Mouse (Mus musculus): ENCODE measurements at regions not wholly inside any gene's neighbourhood (a gene's known extent, or its start where the extent isn't known, plus 50 kb on each side); places are given as distances from the start of the nearest gene placed in this dataset.
"Not testable (repeated sequence)": the region's sequence is repeated elsewhere in the genome, so short reads cannot be mapped to it uniquely, and the experiment has no call there.

DNA sequence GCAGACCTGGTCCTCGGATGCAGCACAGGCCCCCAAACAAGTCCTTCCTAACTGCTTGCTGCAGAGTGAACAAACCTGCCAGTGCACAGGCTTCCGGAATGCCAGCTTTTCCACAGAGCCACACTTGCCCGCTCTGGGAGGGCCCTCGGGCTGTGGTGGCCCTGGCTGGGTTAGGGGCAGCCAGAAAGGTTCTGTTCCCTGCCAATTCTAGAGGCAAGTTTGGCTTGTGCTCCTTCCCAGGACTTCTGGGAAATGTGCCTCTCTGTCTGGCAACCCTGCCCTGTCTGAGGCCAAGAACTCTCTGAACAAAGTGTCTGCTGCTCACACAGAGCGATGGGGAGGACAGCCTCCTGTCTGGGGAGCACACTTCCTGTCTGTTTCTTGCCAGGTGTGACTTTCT is 66.4 kb downstream of the Xrcc2 start:
- DNase-seq, result no peak

GRCm38 (mm10) chr5:25638097-25638496 is 67.5 kb downstream of the Xrcc2 start:
- DNase-seq, result no peak

DNA sequence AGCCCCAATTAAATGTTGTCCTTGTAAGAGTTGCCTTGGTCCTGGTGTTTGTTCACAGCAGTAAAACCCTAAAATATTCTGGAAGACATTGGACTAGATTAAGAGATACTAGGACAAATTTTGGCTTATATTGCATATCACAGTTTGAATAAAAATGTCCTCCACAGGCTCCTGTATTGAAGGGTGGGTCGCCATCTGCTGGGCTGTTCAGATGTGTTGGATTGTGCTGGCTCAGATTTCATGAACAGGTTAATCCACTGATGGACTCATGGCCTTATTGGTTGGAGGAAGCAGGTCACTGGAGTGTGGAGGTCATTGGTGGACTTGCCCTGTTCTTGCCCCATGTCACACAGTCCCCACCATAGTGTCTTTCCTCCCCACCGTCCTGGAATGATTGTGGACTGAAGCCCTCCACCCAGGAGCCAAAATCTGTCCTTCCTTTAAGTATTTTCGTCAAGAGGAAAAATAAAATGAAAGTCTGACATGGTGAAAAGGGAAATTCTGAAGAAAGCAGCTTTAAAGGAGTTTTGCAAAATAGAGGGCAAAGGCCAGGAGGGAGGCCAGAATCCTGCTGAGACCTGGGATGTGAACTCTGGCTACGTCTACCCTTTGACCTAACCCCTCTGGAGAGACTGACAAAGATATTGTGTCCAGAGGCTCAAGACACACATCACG is 72.6 kb downstream of the Xrcc2 start:
- no peak for DNase-seq

DNA sequence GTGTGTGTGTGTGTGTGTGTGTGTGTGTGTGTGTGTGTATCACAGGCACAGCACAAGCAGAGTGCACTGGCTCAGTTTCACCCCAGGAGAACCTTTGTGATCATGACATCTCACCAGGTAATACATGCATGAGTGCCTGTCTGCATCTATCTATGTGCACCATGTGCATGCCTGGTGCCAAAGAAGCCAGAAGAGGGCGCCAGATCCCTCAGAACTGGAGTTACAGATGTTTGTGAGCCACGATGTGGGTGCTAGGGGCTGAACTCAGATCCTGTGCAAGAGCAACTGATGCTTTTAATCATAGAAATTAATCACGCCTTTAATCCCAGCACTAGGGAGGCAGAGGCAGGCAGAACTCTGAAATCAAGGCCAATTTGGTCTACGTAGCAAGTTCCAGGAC is 75.9 kb downstream of the Xrcc2 start:
- DNase-seq, result no peak

DNA sequence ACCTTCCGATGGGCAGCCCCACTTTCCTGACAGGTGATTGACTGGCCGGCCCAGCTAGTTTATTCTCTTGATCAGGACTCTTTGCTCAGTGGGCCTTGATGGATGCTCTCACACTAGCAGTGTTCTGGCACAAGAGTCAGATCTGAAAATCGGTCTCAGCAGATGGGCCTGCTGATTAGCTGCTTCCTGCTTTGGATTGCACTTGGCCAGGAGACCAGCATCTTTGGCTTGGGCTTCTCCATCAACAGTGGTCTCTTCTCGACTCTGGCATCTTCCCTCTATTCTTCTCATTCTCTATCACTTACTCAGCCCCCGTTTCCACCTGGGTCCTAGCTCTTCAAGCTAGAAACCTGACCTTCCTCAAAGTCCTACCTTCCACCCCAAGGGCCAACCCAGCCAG is 77.1 kb downstream of the Xrcc2 start:
- DNase-seq, result no peak

DNA sequence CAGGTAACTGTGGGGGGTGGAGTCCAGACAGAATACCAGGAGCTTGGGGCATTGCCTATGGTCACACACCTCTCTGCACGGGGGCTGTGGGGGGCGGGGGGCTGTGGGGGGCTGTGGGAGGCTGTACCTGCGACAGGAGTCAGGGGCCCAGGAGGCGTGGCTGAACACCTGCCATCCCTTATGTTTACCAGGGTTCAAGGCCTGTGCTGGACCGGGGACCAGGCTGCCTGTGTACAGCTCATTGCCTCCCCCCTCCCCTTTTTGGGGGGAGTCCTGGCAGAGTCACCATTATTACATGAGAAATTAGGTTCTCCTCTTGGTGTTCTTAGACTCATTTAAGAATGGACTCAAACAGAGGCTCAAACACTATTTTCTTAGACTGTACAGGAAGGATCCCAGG is 78.5 kb downstream of the Xrcc2 start:
- no peak for DNase-seq

DNA sequence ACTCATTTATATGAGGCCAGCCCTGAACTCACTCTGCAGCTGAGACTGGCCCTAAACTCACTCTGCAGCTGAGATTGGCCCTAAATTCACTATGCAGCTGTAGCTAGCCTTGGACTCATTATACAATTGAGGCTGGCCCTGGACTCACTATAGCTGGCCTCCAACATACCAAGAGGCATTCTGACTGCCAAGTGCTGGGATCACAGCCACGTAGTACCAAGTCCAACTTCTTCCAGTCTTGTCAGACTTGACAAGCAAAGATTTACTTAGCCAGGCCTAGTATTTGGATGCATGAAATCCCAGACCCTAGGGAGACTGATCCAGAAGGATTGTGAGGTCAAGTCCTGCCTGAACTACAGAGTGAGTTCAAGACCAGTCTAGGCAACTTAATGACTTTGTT is 81.6 kb downstream of the Xrcc2 start:
- no peak for DNase-seq

- no peak for DNase-seq
Measured at GRCm38 (mm10) chr5:25619872-25620271, 85.8 kb downstream of the Xrcc2 start.

- not testable (repeated sequence) for DNase-seq
Measured at GRCm38 (mm10) chr5:25619337-25619736, 86.3 kb downstream of the Xrcc2 start.

DNA sequence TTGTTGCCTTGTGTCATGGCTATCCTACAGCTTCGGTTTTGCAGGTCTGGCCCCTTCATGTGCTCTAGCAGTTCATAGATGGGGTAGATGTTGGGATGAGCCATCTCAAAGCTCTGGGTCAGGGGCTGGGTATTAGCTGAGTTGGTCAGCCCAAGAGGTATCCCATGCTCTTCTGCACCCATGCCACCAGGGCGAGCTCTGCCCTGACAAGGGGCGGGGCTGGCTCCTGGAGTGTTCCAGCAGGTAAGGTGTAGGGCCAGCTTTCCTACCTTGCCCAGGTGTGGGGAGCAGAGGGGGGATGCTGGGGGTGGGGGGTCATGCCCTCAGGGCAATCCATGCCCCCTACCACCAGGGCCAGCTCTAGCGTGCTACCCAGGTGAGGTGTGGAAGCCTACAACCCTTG is 91.0 kb downstream of the Xrcc2 start:
- DNase-seq, result no peak

DNA sequence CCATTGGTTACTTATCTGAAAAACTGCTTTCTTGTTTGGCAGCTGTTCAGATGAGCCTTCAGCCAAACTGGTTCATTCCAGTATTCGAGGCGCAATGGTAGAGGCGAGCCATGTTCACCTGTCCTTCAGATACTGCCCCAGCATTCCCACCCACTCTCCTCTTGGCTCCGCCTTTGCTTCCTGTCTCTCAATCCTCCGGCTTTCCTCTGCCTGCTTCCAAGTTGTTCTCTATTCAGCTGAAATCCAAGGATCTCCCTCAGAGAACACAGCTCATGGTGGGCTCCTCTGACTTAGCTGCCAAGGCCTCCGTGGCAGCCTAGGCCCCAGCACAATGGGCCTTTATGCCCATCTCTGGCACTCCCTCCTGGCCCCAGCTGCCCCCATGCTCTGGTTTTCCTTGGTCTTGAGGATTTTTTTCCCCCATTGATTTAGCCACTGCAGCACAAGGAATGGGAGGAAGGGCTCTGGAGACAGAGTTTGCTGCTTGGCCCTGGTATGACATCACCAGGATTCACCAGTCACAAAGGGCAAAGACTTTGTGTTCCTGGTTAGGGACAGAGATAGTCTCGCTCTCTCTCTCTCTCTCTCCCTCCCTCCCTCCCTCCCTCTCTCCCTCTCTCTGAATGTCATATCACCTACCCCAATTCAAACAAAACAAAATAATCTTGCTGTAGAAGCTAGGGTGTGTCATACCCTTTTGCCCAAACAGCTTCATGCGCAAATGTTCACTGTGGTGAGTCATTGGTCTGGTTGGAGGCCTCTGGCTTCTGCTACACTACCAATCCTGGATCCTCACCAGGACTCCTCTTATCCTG is 91.6 kb downstream of the Xrcc2 start:
- no peak for DNase-seq

DNA sequence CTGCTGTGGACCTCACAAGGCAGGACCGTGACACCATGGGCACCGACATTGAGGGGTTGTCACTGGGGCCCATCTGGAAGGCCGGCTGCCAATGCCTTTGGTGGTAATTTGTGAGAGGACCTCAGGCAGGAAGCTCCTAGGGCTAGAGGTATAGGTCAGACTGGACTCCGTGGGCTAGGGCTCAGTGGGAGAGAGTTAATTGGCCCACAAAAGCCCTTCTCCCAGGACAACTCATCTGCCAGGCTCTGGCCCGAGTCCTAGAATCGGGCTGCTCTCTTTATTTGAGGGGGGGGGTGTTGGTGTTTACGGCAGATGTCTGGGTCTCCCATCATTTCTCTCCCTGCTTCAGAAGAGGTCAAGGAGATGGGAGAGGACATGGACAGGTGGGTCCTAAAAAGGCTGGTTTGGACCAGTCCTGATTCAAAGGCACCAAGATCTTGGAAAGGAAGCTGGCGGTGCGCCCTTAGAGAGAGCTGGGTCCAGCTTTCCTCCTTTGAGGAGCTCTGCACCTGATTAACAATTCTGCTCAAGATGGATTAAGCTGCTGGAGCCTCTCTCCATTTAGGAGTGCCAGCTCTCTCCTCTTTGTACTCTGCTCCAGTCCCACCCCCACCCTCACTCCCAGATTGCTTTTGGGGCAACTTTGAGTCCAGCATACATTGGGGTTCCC is 93.5 kb downstream of the Xrcc2 start:
- no peak for DNase-seq

DNA sequence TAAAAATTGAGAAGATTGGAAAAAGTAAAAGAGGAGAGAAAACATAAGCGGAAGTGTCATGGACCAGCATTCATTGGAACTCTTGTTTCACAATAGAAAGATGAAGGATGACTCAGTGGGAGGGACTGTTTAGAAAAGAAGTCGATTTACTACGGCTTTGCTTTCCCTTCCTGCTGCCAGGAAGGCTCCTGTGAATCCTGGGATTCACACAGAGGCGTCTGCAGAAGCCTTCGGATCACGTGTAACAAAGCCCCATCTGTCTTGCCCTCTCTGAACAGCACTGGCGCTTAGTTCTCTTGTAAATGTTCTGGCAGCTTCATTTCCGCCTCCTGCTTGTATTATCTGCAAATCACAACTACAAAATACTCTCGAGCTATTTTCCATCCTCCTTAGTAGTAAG is 94.0 kb downstream of the Cct8l1 start:
- no peak for DNase-seq

DNA sequence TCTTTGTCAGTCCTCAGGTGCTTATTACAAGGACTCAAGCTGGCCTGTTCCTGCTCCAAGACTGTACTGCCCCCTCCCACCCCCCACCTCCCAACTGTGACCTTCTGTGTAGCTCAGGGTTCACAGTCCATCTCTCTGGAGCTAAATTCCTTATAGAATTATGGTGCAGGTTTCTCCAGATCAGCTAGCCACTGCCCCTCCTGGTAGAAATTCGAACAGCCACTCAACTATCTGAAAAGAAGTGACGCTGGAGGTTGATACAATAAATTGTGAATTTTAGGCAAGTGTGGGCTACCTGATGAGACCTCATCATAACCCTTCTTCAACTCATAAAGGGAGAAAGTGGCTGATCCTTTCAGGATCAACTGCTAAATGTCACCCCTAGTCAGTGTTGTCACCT is 86.3 kb downstream of the Cct8l1 start:
- DNase-seq, result peak in 1 of 2 experiments; percentile 10

GRCm38 (mm10) chr5:25599363-25599762 is 83.5 kb downstream of the Cct8l1 start:
- DNase-seq, result no peak

DNA sequence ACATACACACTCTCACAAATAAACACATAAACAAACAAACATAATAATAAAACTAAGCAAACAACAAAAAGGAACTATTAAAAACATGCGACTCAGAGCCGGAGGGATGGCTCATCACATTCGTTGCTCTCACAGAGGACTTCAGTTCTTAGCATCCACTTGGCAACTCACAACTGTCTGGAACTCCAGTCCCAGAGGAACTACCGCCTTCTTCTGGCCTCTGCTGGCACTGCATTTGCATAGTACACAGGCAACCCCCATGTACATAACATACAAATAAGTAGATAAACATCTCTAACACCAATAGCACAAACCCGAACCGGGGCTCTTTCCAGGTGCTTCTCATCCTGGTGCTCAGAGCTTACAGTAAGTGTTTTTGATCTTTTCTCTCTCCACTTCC is 81.9 kb downstream of the Cct8l1 start:
- DNase-seq, result no peak

- no peak for DNase-seq
Measured at GRCm38 (mm10) chr5:25591709-25592108, 75.8 kb downstream of the Cct8l1 start.
